Mouse (Mus musculus) cerebellum, adult 18-20 months (tissue): ENCODE results near the gene Mfn2.
"Not testable (repeated sequence)": the region's sequence is repeated elsewhere in the genome, so short reads cannot be mapped to it uniquely, and the experiment has no call there.

Experiments used
- DNase-seq, 2 experiments: peaks; one replicate each; pipeline ENCODE4 v3.0.0; 2021

The Mfn2 gene

GRCm38 (mm10) chr4:147866793-147867192 lies 37.7 kb downstream of the Mfn2 start:
- DNase-seq = not testable (repeated sequence)

GRCm38 (mm10) chr4:147866056-147866455 lies 38.4 kb downstream of the Mfn2 start:
- no peak for DNase-seq

- no peak for DNase-seq
Measured at GRCm38 (mm10) chr4:147865651-147866050, 38.9 kb downstream of the Mfn2 start.

GRCm38 (mm10) chr4:147862051-147862450 lies 42.5 kb downstream of the Mfn2 start:
- DNase-seq = no peak

- DNase-seq = no peak
Measured at GRCm38 (mm10) chr4:147850776-147851175, 53.7 kb downstream of the Mfn2 start.

GRCm38 (mm10) chr4:147848584-147848991 lies 55.9 kb downstream of the Mfn2 start:
- DNase-seq = no peak

- DNase-seq = peak; percentile 75 to 78
Measured at GRCm38 (mm10) chr4:147847614-147848583, 56.6 kb downstream of the Mfn2 start, which contains the start of gene Zfp933. Gene Zfp933 (minus strand): TSS chr4:147848366.

- DNase-seq = no peak
Measured at GRCm38 (mm10) chr4:147842871-147843270, 61.6 kb downstream of the Mfn2 start.

GRCm38 (mm10) chr4:147839282-147839681 lies 65.2 kb downstream of the Mfn2 start:
- DNase-seq = peak in 1 of 2 experiments; percentile 31

GRCm38 (mm10) chr4:147824389-147824788 lies 80.1 kb downstream of the Mfn2 start:
- DNase-seq = no peak
